In genomic region chr15:94214440-94214839, GRCm38 (mm10) we compare ENCODE assay signal across 8 mouse cellular contexts.
DNase-seq lines count a peak whose midpoint lies in the region; ATAC-seq and TF ChIP-seq lines count a peak whose summit lies in the region.

No protein-coding gene starts in this region.

- no peak for TF ChIP-seq CTCF in CH12.LX (conservative IDR thresholded peaks at IDR 0.05 in 1 of 2, IDR thresholded peaks at IDR 0.05 in 1 of 2; ENCODE audit: low read depth in 2 of 2, low read length in 2 of 2)

- no peaks in the 10 kb centered on the region for H3K79me2 ChIP-seq in CH12.LX (replicated peaks; ENCODE audit: control insufficient read depth, extremely low read depth, insufficient read depth, poor library complexity, severe bottlenecking)
- H3K79me2 ChIP-seq in myocyte (ENCODE audit: control insufficient read depth, insufficient read depth) = no peaks in the 10 kb centered on the region

- TF ChIP-seq RAD21 in CH12.LX (IDR thresholded peaks at IDR 0.05; ENCODE audit: low read depth, low read length) = no peak

- dilution Hi-C loops in CH12.LX (cut with MboI; ENCODE audit: extremely low pct_ligation_motif_present, extremely low pct_unique_long_range_greater_than_20kb, low sequenced_read_pairs) = no loop called here

- peak overlapping the region; percentile 62; the same call in 1 of the 2 replicates for H3K27ac ChIP-seq in kidney, embryonic 14.5 days (ENCODE audit: low read depth, low read length)
- no peak overlapping the region for H3K27ac ChIP-seq in CH12.LX (ENCODE audit: insufficient read depth, low read depth)
- H3K27ac ChIP-seq in midbrain, embryonic 13.5 days = no peak overlapping the region

- H3ac ChIP-seq in myocyte (ENCODE audit: control insufficient read depth, insufficient read length) = no peak overlapping the region

- H3K4me1 ChIP-seq in kidney, embryonic 14.5 days (ENCODE audit: control insufficient read depth, insufficient read depth, low read length) = peaks cover 8% of the 10 kb centered on the region; the same call in 1 of the 2 replicates
- H3K4me1 ChIP-seq in CH12.LX (ENCODE audit: control insufficient read depth in 1 of 2, insufficient read depth in 2 of 2) = no peaks in the 10 kb centered on the region
- no peaks in the 10 kb centered on the region; the same call in 1 of the 2 replicates for H3K4me1 ChIP-seq in midbrain, embryonic 13.5 days (replicated peaks)

- in situ Hi-C loops in CH12.LX (cut with MboI; ENCODE audit: low pct_ligation_motif_present, low pct_unique_long_range_greater_than_20kb, low sequenced_read_pairs) = loop anchor here (25.0 kb wide), 2 partner anchors 477 to 627 kb away; partner anchors contain the start of gene Prickle1

- WGBS in kidney, embryonic 14.5 days = 17% methylated on average over 9 of the region's 9 CpGs
- 68% methylated on average over 9 of the region's 9 CpGs for WGBS in midbrain, embryonic 13.5 days

- H3K36me3 ChIP-seq in kidney, embryonic 14.5 days (ENCODE audit: control insufficient read depth, insufficient read depth, low read length) = no peaks in the 10 kb centered on the region
- H3K36me3 ChIP-seq in CH12.LX (replicated peaks in 1 of 2; ENCODE audit: control insufficient read depth in 1 of 2, insufficient read depth in 1 of 2, low read length in 1 of 2) (no peaks in the 10 kb centered on the region), myocyte (ENCODE audit: control insufficient read depth, insufficient read depth) (no peaks in the 10 kb centered on the region)
- H3K36me3 ChIP-seq in midbrain, embryonic 13.5 days = no peaks in the 10 kb centered on the region

- DNase-seq in kidney, adult 9 months = no peak
- DNase-seq in CH12.LX (ENCODE audit: extremely low read depth) = no peak
- no peak for DNase-seq in urinary bladder, postnatal 14 days (ENCODE audit: low spot score)

- no peak overlapping the region for H3K9ac ChIP-seq in kidney, embryonic 14.5 days (ENCODE audit: low read depth, low read length)
- no peak overlapping the region for H3K9ac ChIP-seq in CH12.LX (ENCODE audit: insufficient read depth, low read depth)
- H3K9ac ChIP-seq in midbrain, embryonic 13.5 days (replicated peaks) = no peak overlapping the region

- H3K27me3 ChIP-seq in kidney, embryonic 14.5 days (ENCODE audit: control insufficient read depth, insufficient read depth, low read length) = no peaks in the 10 kb centered on the region
- no peaks in the 10 kb centered on the region for H3K27me3 ChIP-seq in CH12.LX (replicated peaks)
- no peaks in the 10 kb centered on the region for H3K27me3 ChIP-seq in myocyte (ENCODE audit: control insufficient read depth, insufficient read depth, insufficient read length)
- H3K27me3 ChIP-seq in midbrain, embryonic 13.5 days = no peaks in the 10 kb centered on the region

- no peak overlapping the region for H3K4me2 ChIP-seq in kidney, embryonic 14.5 days (replicated peaks; ENCODE audit: low read depth, low read length)
- H3K4me2 ChIP-seq in CH12.LX (ENCODE audit: insufficient read depth, low read depth, poor library complexity, severe bottlenecking) (no peak overlapping the region), myocyte (ENCODE audit: low read depth) (no peak overlapping the region)
- H3K4me2 ChIP-seq in midbrain, embryonic 13.5 days (replicated peaks) = no peak overlapping the region

- H3K9me3 ChIP-seq in kidney, embryonic 14.5 days (ENCODE audit: control insufficient read depth, low read length) = 0 out of 2 replicates have a peak, but pooled peaks cover 5% of the 10 kb centered on the region
- peaks cover 5% of the 10 kb centered on the region for H3K9me3 ChIP-seq in CH12.LX (replicated peaks; ENCODE audit: low read length)
- no peaks in the 10 kb centered on the region for H3K9me3 ChIP-seq in midbrain, embryonic 13.5 days

- TF ChIP-seq POLR2A in CH12.LX (IDR thresholded peaks at IDR 0.05; ENCODE audit: low read depth, low read length) = no peak
- no peak for TF ChIP-seq POLR2A in myocyte (IDR thresholded peaks at IDR 0.05; ENCODE audit: insufficient read length, low read depth)

- TF ChIP-seq EP300 in CH12.LX (IDR thresholded peaks at IDR 0.05; ENCODE audit: low read length) = no peak

- no peak overlapping the region for H3K4me3 ChIP-seq in kidney, embryonic 14.5 days (ENCODE audit: low read length)
- H3K4me3 ChIP-seq in CH12.LX (replicated peaks in 1 of 3; ENCODE audit: low read depth in 2 of 3, low read length in 2 of 3, poor library complexity in 1 of 3) (no peak overlapping the region), myocyte (no peak overlapping the region)
- no peak overlapping the region for H3K4me3 ChIP-seq in midbrain, embryonic 13.5 days (replicated peaks)

- peak; percentile 77 for ATAC-seq in kidney, embryonic 14.5 days (ENCODE audit: low FRiP score, low TSS enrichment)
- ATAC-seq in granulocyte monocyte progenitor cell, adult 5-6 weeks (replicated peaks; ENCODE audit: poor library complexity, severe bottlenecking) = peak; percentile 78
- ATAC-seq in midbrain, embryonic 13.5 days = no peak
- no peak for ATAC-seq in monocyte, adult 5-6 weeks (replicated peaks; ENCODE audit: insufficient number of reproducible peaks, low FRiP score, low TSS enrichment, poor library complexity, severe bottlenecking)

TF ChIP-seq in CH12.LX, 34 proteins besides CTCF, POLR2A, EP300 and RAD21:
- TF ChIP-seq IRF4 (IDR thresholded peaks at IDR 0.05; ENCODE audit: low read depth, low read length) (no peak), USF1 (IDR thresholded peaks at IDR 0.05; ENCODE audit: low read depth, low read length) (peak; percentile 46), BHLHE40 (IDR thresholded peaks at IDR 0.05; ENCODE audit: low read depth, low read length) (peak; percentile 59; the same call in 1 of the 2 replicates), USF2 (conservative IDR thresholded peaks at IDR 0.05; ENCODE audit: low read depth, low read length) (0 out of 2 replicates have a peak, but pooled peaks have one; percentile 12)

TF ChIP-seq in myocyte, 11 proteins besides CTCF, POLR2A, EP300 and RAD21:
- TF ChIP-seq USF1 (IDR thresholded peaks at IDR 0.05; ENCODE audit: low read depth) (peak; percentile 57), MYOD1 (IDR thresholded peaks at IDR 0.05; ENCODE audit: control insufficient read depth in 1 of 3, insufficient read length in 2 of 3, low read depth in 2 of 3) (no peak)

Comparison
In these comparisons a context has a peak if more than half of its experiments do, and no peak if none do; other contexts are left out.
1. ATAC-seq: peak in kidney, embryonic 14.5 days (single experiment) and granulocyte monocyte progenitor cell, adult 5-6 weeks (single experiment); none in midbrain, embryonic 13.5 days (single experiment) and monocyte, adult 5-6 weeks (single experiment).